Mouse (Mus musculus) splenic B cell, adult 2 months (primary cell): Measurements from ENCODE around the gene Vwc2.

Experiments
- DNase-seq: peaks from one replicate; pipeline ENCODE4 v3.0.0-alpha.2; 2011; ENCODE audit warnings: low read depth, low spot score
- H3K27me3 ChIP-seq: 2 replicates; pipeline ENCODE4 v1.6.1; 2012; ENCODE audit warnings: mild to moderate bottlenecking, low read length, moderate library complexity, mixed read lengths; ENCODE audit not compliant: control insufficient read depth, poor library complexity, insufficient read depth, severe bottlenecking
- H3K36me3 ChIP-seq: 2 replicates; pipeline ENCODE4 v1.6.1; 2012; ENCODE audit warnings: mild to moderate bottlenecking, low read length, moderate library complexity, mixed read lengths; ENCODE audit not compliant: control insufficient read depth, poor library complexity, insufficient read depth, severe bottlenecking

The Vwc2 gene

DNA sequence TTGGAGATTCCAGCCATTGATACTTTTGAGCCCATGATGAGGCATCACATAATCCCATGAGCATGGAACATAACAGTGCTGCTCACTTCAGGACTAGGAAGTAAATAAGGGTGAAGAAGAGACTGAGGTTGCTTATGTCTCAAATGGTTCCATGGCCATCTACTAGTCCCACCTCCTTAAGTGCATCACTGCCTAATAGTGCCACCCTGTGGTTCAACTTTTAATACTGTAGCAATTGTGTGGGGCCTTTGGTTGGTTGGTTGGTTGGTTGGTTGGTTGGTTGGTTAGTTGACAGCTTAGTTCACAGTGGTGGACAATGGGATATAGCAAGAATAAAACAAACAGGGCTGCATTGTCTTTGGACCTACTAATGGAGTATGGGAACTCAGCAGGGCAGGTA is 26.6 kb downstream of the Vwc2 start:
- Histone ChIP-seq H3K36me3 (no peaks in the 10 kb centered on the region), H3K27me3 (no peaks in the 10 kb centered on the region)
- DNase-seq: no peak

DNA sequence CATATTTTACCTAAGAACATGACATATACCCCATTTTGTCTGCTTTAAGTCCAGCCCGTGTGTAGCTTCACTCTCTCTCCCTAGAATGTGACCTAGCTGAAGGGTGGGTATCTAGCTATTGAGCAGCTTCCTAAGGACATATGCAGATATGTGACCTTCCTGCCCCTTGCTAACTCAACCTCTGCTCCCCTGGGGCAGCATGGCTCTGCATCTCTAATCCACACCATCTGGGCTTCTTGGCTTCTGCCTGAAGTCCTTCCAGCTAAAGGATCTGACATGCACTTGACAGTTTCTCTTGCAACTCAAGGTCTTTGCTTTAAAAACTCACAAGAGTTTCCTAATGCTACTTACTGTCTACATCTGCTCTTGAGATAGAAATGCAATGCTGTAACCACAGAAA is 38.7 kb downstream of the Vwc2 start:
- H3K36me3 ChIP-seq: no peaks in the 10 kb centered on the region
- H3K27me3 ChIP-seq: no peaks in the 10 kb centered on the region
- no peak for DNase-seq

DNA sequence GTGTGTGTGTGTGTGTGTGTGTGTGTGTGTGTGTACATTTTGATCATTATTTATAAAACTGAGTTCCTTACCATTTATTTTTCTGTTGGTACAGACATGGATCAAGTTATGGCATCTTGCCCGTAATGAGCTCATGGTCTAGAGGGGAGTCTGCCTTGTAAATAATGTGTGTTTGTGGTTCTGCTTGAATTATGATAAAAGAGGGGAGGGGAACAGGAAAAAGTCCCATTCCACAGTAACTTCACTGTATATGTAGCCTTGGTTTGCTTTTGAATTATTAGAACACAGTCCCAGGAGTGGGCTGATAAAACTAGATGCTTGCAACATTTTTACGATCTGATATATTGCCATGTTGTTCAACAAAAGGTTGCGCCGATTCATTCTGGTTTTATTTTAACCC is 57.4 kb downstream of the Vwc2 start:
- no peaks in the 10 kb centered on the region for H3K36me3 ChIP-seq
- no peaks in the 10 kb centered on the region for H3K27me3 ChIP-seq
- no peak for DNase-seq

DNA sequence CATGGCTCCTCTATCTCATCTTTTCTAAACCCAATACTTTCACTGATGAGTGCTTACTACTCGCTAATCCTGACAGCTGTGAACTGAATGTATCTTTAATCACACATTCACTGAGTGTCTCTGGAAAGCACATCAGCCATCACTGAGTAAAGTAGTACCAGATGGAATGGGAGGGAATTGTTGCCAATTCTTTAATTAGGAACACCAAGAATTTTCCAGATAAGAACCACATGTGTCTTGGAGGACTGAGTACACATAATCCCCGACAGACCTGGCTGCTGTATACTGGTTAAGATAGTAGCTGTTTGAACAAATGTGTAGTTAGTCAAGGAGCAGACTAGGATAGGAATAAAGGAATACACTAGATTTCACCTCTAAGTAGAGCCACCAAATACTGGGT is 61.2 kb downstream of the Vwc2 start:
- H3K36me3 ChIP-seq: no peaks in the 10 kb centered on the region
- H3K27me3 ChIP-seq: no peaks in the 10 kb centered on the region
- no peak for DNase-seq

DNA sequence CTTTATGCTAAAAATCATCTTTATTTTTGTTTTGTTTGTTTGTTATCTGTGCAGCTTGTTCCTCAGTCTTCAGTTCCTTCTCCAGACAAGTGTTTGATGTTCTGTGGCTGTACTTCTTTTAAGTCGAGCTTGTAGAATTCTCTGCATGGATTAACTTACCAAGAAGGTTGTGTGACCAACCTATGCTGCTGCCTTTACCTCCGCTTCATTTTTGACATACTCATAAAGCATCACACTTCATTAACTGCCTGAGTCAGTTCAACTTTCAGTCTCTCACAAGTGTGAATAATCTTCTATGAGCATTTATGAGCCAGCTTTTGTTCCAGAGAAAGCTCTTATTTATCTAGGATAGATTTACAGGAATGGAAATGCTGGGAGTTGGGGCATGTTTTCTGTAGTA is 68.7 kb downstream of the Vwc2 start:
- no peak for DNase-seq
- Histone ChIP-seq H3K27me3 (no peaks in the 10 kb centered on the region), H3K36me3 (no peaks in the 10 kb centered on the region)

DNA sequence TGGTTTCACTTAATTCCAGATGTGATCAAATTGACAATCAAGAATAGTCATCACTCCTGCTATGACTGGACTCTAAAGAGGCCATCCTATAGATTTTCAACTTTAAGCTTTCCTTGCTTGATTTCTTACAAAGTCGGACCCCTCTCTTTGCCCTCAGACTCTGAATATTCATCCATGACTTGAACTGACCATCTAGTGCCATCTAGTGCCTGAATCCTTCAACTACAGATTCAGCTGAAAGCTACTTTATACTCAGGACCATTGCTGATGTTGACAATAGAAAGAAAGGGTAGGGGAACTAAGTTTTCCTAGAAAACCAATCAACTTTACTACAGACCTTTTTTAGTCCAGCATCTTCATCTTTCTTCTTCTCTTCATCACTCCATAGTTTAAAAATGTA is 109.1 kb downstream of the Vwc2 start:
- no peaks in the 10 kb centered on the region for H3K36me3 ChIP-seq
- peak; percentile 1 for DNase-seq
- H3K27me3 ChIP-seq: no peaks in the 10 kb centered on the region

DNA sequence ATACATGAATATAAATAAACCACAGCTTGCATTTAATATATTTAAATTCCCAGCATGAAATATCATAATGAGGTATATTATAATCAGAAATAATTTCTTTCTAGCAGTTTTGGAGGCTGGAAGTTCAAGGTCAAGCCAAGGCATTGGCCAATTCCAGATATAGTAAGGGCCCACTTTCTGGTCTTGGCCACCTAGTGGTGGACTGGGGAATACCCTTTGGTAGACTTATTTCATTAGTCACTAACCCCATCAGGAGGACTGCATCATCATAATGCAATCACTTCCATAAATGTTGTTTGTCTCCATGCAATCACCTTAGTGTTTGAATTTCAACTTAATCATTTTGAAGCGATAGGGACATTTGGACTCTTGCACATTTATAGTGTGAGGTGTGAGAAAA is 125.3 kb downstream of the Vwc2 start:
- DNase-seq: peak; percentile 22
- Histone ChIP-seq H3K36me3 (no peaks in the 10 kb centered on the region), H3K27me3 (no peaks in the 10 kb centered on the region)

DNA sequence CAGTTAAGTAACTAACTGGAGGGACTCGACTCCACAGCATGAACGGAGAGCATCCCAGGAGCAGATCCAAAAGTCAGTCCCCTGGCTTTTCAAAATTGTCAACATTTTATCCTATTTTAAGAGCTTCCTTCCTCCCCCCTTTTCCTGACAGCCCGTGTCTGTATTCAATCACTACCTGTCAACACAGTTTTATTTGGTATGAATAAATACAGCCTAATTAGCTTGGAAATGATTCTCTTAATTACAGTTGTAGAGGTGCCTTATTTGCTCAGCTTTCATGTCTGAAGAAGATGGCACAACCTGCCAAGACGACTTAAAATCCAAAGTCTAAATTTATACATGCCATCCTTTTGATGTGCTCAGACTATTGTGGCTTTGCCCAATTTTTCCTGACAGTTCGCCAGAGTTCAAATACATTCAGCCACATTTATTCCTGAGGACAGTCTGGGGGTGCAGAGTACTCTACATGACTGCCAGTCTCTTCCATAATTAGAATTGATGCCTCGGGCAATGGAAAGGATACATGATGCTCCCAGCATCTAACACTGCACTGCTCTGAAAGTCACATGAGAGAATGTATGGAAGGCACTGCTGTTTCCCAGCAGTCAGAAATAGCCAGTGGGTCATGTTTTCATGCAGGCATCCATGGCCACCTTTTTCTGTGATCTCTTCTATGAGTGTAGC is 128.8 kb downstream of the Vwc2 start:
- DNase-seq: no peak
- H3K27me3 ChIP-seq: no peaks in the 10 kb centered on the region
- H3K36me3 ChIP-seq: no peaks in the 10 kb centered on the region

DNA sequence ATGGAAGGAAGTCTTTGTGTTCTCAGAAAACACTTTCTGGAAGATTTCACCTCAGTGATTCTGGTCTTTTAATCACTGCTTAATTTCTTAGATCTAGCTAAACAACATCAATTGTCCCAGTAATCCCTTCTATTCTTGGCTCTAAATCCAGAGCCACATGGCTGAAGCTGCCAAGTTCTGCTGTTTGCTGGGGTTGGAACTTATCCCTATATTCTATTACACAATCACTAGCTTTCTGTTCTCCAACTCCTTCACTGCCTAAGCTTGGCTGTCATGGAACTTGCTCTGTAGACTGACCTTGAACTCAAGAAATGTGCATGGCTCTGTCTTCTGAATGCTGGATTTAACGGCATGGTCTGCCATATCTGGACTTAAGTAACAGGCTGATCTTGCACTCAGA is 143.3 kb downstream of the Vwc2 start:
- no peaks in the 10 kb centered on the region for H3K27me3 ChIP-seq
- no peak for DNase-seq
- H3K36me3 ChIP-seq: no peaks in the 10 kb centered on the region

DNA sequence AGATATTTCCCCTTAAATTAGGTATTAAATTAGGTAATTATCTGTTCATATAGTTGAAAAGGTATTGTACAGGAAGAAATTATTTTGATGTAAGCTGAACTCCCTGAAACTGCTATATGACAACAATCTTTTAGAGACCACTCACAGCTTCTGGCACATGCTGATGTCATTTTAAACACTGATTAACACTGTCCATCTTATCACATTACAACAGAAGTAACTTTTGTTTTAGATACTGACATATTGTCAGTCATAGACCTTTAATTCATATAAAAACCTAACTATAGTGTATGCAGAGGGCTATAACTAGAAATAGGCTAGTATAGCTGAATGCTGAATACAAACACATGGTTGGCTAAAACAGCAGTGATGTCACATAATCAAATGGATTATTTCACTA is 166.1 kb downstream of the Vwc2 start:
- H3K27me3 ChIP-seq: no peaks in the 10 kb centered on the region
- H3K36me3 ChIP-seq: no peaks in the 10 kb centered on the region
- DNase-seq: no peak

DNA sequence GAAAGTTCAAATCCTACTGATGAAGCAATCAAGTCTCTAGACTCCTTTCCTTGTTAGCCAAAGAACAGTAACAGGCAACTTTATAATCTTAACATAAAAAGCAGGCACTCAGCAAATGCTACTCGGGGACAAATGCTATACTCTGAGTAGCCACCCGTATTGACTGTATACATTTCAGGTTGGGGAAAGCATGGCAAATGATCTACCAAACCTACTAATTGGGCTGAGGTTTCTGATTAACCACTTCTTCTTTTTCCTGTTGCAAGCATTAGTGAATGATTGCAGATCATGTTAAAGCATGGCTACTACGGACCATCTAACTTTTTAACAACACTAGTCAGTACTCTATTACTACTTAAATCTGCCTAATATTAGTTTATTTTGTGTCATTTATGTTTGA is 169.5 kb downstream of the Vwc2 start:
- no peak for DNase-seq
- Histone ChIP-seq H3K36me3 (no peaks in the 10 kb centered on the region), H3K27me3 (no peaks in the 10 kb centered on the region)
